Mouse (Mus musculus) liver, postnatal 0 days (tissue): ENCODE data around the gene Jdp2.
A peak's percentile ranks its signal among the peaks of the same experiment; 100 is the strongest.

ENCODE experiments used
- CTCF ChIP-seq: sonication (generic); IDR thresholded peaks from 2 replicates; pipeline ENCODE4 v1.5.1; 2016; ENCODE audit warnings: antibody characterized with exemption, low read depth
- EP300 ChIP-seq: IDR thresholded peaks from 2 replicates; pipeline ENCODE4 v1.6.1; 2016; ENCODE audit warnings: antibody characterized with exemption, low read depth, mild to moderate bottlenecking

GRCm38 (mm10) chr12:85647346-85647745 is 48.5 kb downstream of the Jdp2 start:
- TF ChIP-seq CTCF (peak; percentile 65), EP300 (no peak)
